Mouse (Mus musculus) brain, embryonic 18.5 days (tissue): ENCODE measurements around the gene Trib2.

ENCODE experiments used
- DNase-seq: peaks from one replicate; pipeline ENCODE4 v3.0.0-alpha.2; 2012; ENCODE audit warnings: low read depth, low spot score

The Trib2 gene

DNA sequence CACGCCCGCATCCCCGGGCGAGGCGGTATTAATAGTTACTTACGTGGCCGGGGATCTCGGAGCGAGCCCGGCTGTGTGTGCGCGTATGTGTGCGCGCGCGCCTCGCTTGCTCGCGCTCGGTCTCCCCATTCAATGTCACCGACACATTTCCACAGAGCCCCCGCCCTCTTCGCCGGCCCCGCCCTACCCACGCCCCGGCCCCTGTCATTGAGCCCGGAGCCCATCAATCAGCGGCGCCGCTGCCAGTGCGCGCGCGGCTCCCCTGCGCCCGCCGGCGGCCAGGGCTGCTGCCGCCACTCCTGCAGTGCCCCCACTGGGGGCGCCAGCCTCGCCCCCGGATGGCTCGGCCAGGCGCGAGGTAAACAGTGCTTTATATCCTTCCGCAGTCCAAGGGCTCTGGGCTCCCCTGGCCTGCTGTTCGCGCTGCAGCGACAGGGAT, at the start of gene Trib2:
Gene Trib2 (minus strand): TSS at position 183 of the 439 bp plus-strand sequence.
- peak; percentile 86 for DNase-seq

DNA sequence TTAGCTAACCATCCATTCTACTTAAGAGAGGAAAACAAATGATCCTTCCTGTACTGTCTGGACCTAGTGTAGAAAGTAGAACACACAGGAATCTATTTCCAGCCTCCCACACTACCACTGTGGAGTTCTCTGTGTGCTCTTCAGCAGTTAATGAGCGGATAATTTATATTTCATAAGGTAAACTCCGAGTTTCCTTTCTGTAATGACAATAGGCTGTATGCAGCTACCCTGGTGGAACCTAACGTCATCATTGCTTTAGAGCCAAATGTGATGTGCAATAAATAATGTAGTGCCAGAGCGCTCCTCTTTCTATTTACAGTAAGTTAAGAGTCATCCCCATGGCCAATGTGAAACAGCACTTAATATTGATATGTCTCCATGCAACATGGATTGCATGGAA, 41.3 kb upstream of the Trib2 start:
- DNase-seq: no peak

DNA sequence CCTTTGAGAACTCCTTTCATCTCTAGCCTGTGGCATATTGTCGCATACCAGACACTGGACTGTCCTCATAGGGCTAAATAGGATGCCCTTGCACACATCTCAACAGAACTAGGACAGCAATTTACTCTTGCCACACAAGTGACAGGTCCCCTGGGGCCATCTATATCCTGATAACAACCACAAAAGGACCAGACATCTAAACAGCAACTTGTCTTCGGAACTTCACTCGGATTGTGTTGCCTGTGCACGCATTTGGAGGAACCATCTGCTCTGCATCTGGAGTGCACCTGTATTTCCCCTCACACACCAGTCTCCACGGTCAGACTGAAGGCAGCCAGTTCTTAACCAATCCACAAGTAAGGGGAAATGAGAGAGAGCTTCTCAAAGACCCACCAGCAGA, 39.2 kb upstream of the Trib2 start:
- no peak for DNase-seq

DNA sequence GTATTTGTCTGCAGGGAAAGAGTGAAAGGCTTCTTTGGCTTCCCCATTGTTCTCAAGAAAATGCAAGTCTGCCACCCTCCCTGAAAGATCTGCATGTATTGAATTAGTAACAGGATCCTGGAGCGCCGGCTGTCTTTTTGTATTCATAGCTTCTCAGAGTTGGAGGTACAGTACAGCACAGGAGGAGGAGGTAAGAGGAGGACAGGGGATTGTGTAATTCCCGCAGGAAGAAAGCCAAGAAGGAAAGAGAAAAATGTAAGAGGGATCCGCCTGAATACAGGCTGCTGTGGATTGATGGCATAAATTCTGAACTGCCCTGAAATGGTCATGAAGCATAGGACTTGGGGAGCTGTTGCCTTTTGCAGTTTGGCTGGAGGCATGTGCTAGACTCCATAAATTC, 36.1 kb upstream of the Trib2 start:
- no peak for DNase-seq

DNA sequence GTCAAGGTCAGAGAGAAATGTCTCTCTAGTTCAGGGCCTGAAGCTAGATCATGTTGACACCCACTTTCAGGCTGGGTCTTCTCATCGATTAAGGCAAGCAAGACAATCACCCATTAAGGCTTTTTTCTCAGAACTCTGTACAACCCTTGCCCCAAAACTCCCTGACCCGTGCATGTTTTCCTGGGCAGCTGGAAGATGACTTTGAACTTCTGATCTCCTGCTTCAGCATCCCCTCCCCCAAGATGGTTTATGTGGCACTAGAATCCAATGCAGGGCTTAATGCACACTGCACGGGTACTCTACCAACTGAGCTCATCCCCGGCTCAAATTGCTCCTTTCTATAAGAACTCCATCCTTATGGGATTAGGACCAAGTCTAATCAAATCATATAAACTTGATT, 35.3 kb upstream of the Trib2 start:
- DNase-seq: no peak

DNA sequence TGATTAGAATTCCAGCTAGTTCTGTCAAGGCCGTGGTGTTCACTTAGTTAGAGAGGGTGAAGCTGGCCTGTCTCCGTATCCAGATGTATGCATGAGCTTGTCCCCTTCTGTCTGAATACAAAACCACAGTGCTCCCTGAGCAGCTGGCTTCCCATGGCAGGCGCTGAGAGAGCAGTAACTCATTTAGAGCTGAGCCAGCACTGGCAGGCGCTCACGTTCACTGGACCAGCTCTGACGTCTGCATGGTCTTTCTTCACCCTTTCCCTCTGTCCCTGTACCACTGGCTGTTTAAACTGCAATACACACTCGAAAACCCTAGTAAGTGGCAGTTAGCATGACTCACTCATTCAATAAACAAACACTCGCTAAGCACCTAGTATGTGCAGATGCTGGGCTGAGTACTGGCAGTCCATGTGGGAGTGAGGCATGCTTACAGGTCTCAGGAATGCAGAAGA, 33.7 kb upstream of the Trib2 start:
- no peak for DNase-seq

DNA sequence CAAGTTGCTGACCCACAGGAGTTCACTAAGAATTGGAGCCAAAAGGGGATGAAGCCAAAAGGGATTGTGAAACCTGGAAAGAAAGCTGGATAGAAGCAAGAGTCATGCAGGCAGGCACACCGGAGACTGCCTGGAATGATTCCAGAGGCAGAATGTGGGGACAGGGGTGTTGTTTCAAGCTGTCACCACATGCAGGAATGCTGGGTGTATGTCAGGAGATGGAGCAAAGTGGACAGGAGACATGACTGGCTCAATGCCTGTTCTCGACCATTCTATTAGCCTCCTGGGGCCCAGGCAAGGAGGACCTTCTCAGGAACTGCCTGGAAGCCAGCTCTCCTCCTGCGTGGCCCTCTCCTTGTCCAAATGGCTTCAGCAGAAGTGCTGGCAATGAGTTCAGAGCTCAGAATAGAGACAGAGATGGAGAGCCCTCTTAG, 33.2 kb upstream of the Trib2 start:
- DNase-seq: no peak

DNA sequence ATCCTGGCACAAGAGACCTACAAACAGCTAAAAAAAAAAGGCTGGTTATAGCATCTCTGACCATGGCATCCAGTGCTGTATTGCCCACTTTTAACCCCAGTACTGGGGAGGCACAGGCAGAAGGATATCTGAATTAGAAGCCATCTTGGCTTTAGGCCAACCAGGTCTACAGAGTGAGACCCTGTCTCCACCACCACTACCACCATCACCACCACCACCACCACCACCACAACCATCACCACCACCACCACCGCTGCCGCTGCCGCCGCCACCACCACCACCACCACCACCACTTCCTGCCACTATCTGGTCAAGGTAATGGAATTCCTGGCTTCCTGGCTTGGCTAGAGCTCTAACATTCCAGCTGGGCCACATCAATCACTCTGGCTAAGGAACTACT, 31.7 kb upstream of the Trib2 start:
- no peak for DNase-seq

DNA sequence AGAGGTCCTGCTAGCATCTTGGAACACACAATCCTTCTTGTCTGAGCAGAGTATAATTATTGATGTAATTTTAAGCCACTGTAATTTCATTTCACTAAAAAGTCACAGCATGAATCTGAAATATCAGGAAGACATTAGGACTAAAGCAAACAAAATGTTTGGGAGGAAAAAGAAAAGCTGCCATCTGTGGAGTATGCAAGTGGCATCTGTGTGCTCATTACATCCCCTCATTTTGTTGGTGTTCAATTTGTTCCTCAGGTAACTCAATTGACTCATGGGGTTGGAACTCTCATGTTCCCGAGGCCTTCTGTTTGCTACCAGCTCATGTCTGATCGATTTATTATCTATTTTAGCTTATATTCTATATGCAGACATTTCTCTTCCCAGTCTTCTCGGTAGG, 28.0 kb upstream of the Trib2 start:
- no peak for DNase-seq

DNA sequence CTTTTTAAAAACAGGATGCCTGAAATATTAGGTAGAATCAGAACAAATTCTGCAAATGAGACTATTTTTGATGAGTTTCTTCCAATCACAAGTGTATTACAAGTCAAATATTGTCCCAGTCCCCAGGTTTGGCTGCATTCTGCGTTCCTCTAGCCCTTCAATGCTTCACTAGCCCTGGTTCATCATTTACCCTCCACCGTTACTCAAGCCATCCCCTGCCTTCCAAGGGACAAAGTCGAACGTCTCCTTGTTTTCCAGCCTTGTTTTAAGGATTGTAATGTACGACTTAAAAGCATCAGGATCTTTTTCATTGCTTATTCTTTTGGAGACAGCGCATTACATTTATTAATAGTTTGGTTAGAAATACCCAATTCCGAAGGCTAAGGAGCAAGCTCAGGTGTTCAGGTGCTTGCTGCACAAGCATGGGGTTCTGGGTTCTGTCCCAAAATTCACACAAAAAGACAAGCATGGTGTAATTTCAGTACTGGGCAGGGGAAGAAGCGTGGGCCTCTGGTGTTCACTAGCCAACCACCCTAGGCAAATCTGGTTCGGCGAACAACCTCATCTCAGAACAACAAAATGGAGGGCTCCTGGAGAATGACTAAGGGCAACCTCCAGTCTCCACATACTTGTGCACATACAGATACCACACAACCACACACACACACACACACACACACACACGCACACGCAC, 24.3 kb upstream of the Trib2 start:
- DNase-seq: no peak

DNA sequence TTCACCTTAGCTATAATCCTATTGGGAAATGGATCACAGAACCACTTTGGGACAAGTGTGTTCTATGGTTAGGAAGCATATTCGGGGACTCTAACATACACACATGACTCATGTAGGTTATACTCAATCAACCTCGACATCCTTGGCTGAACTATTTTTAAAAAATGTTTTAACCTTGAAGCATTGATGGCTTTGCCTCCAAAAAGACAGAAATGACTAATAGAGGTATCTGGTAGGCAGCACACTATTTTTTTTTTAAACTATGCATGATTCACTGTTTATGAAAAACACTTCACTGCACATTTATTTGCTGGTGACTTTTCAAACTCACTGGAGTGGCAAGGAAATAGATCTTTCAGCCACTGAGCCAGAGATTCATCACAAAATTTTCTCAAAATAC, 21.5 kb upstream of the Trib2 start:
- no peak for DNase-seq

DNA sequence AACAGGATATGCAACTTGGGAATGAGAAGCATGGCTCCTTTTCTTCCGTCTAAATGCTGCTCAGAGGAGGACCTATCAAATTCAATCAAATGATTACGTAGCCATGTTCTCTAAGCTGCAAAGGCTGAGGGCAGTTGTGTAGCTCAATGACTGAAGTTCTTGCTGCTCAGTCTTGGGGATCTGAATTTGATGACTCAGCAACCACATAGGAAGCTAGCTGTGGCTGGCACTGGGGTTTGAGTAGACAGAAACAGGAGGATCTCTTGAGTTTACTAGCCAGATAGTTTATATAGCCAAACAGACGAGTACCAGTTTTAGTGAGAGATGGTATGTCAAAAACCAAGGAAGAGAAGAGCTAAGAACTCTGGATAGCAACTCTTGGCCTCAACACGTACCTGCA, 20.8 kb upstream of the Trib2 start:
- DNase-seq: no peak

DNA sequence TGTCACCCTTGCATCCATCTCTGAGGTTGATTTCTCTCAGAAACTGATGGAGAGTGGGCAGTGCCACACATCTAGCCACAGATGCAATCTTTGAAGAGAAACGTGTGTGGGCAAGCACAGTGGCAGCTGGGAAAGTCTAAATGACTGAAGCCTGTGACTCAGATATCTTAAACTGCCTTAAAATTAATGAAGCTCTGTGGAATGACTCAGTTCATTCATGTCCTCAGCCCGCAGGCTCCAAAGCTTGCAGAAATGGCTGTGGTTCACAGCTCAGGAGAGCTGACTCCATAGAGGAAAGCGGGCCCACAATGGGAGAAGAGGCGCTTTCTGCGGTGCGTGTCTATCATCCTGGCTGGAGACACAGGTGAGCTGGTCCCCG, 15.9 kb upstream of the Trib2 start:
- DNase-seq: no peak

DNA sequence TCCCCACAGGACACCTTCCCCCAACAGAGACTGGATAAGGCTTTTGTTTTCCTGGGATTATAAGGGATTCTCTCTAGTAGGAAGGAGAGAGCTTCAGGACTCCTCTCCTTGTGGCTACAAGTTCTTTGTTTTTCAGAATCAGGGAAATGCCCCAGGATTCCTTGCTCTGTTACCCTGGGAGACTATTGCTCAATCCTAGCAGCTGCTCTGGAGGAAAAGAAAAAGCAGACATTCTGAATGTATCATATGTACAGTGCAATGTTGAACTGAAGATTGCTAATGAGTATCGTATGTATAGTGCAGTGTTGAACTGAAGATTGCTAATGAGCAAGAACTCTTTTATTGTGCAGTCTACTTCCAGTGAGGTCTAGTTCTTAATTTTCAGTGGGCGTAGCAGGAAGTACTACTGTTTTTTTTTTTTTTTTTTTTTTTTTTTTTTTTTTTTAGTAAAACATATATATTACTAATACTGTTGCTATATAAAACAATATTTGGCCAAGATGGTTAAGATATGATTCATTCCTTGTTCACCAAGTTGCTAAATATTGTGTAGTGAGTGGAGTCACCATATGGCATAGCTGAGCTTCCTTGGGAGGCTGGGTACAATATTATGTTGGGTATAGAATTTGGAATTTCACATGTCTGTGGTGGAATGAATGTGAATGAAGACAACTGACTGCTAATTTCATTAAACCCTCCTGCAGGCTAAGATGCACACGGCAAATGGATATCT, 15.4 kb upstream of the Trib2 start:
- no peak for DNase-seq

DNA sequence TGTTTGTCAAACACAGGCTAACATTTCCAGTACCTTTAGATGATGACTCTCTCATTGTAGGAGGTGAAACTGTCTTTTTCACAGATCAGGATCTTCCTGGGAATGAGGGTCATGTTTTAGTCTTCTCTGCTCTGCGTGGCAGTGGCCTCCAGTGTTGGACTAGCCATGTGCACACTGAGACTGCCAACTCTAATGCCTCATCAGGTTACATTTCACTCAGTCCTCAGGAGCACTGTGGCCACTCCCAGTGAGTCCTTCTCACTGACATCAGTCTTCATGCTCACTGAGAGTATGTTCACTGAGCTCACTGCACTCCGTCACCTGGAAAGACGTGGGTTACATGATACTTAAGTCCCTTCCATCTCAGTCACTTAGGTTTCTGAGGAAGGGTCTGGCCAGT, 14.0 kb upstream of the Trib2 start:
- no peak for DNase-seq

DNA sequence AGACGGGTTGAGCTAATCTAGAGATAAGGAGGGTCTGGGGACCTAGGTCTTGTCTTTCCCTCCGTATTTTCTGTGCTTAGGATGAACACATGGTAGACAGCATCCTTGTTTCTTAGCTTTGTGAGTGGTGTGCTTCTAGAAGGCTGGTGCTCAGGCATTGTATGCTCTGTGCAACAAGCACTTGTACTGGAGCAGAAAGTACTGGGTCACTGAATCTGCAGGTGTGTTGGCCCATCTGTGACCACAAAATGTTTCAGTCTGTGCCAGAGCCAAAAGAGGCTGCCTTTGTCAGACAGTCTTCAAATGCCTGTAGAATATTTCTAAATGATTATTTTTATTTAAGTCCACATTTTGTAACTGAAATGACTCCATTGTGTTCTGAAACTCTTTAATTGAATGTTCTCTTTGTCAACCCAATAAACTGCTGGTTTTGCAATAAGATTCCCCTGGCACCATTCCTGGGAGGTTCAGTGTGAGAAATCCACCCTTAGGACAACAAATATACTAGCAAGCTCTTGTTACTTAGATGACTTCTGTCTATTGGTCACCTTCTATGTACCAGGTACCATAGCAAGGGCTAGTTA, 12.2 kb upstream of the Trib2 start:
- DNase-seq: no peak

DNA sequence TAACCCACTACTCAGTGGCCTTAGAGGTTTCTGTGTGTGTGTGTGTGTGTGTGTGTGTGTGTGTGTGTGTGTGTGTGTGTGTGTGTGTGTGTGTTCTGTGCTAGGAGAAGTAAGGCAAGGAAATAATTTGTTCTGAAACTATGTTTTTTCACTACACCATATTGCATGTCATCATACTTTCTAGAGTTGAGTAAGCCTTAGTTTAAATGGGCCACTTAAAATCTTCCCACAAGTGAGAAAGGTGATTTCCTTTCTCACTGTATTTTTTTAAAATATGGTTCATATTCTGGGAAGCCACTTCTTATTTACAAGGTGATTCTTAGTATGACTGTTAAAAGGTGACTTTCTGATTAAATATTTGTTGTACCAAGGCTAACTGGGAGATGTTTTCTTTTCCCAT, 4.3 kb upstream of the Trib2 start:
- DNase-seq: no peak

DNA sequence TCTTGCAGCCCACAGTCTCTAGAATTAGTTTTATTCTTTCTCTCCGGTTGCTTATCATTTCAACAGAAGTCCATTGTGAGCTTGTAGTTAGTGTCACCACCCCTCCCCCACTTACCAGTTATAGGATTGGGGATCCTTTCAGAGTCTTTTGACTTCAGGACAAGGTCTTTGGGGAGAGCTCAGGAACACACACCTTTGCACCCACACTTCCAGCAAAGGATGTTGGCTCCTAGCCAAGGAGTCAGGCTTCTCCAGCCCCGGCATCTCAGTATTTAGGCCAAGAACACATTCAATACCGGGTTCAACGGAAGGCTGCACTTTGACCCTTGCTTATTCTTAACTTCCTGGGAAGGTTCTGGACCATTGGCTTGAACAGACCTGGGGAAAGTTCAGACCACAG, 643 bp upstream of the Trib2 start:
- no peak for DNase-seq

DNA sequence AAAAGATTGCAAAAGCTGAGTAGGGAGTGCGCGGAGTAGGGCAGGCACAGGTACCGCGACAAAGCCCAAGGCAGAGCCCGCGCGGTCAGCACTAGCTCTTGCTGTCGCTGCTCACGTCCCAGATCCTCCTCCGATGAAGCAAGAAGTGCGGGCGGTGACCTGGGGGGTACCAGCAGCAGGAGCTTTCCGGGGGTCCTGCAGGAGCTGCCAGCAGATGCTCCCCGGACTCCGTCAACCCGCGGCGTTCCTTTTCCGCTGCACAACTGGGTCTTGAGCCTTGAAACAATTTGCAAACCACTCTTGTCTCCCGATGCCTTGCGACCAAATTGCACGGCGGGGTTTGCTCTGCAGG, 492 bp downstream of the Trib2 start:
- no peak for DNase-seq

DNA sequence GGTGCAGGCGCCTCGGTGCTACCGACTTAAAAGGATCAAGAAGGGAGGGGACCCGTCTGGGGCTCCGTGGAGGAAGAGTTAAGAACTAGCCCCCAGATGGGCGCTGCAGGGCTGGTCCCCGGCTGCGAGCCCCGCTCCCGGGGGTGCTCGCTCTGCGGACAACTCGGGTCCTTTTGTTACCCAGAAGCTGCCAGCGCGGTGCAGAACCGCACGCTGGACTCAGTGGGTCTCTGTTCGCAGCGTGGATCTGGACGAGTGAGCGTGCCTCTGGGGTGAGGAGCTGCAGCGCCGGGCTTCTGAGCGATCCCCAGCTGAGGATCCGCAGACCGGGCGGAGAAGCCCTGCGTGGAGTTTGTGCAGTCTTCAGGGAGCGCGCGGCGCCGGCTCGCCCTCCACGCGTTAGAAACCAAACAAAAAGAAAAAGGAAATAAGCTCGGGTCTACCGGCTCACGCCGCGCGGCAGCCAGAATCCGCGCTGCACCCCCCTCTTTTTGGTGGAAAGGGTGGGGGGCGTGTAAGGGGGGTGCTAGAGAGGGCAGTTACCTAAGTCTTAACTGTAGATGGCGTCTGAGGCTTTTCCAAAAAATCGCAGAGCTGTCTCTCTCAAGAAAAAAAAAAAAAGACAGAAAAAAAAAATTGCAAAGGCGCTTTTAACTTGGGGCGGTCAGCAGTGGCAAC, 1.0 kb downstream of the Trib2 start:
- no peak for DNase-seq

DNA sequence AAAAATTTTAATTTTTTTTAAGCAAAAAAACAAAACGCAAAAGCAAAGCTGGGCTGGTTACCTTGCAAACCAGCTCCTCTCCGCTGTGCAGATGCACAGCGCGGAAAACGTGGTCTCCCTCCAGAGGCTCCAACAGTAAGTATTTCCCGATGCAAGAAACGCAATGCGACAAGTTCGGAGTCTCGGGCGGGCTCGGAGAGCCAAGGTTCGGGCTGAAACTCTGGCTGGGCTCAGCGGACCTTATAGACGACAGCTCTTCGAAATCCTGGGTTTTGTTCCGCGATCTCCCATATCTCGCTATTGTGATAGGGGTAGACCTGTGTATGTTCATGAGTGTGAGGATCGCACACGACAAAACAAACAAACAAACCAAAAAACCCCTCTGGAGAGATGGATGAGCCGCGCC, 1.5 kb downstream of the Trib2 start:
- DNase-seq: no peak

DNA sequence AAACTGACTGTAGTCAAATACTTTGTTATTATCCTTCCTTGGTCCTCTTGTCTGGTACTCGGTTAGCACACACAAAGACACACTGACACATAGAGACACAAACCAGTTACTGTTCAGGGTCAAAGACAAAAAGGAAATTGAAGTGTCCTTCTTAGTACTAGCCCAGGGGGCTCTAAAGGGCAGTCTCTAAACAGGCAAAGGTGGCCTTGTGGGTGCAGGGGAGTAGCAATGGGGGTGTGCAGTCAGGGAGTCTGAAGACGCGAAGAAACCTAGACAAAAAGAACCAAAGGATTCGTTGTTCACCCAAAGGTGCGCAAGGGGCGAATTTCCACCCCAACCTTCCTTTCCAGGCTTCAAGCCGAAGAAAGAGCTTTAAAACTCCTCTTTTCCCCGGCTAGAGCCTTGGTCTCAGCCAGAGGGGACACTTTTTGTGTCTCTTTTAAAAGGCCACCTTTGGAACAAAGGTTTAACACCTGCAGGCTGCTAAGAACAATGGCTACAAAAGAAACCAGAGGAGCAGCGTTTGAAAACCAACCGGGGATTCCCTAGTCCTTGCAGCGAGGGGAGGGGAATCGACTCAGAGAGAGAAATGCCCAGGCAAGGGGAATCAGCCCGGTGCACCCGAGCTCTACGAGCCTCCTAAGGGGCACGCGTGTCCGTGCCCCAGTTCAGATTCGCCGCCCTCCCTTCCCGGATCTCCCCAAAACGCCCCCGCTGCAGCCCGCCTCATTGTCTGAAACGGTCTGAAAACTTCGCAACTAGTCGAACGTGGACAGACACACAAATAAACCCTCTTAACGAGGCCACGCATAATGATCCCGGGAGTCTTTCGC, 2.3 kb downstream of the Trib2 start:
- DNase-seq: no peak
